Mouse (Mus musculus): Measurements from ENCODE around the gene Alpi.

DNA sequence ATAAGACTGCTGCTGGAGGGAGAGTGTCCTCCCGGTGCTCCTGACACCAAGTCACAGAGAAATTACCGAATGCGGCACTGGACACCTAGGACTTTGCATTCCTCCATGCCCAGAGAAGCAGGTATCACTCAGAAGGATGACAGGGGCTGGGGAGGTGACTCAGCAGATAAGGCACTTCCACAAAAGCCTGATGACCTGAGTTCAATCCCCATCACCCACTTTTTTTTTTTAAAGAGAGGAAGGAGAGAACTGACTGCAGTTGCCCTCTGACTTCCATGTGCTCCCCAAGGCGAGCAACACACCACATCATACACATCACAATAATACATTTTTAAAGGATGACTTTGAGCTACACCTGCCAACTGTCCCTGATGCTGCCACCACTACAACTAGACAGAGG lies 44.3 kb downstream of the Alpi start:
- TF ChIP-seq CTCF (IDR thresholded peaks at IDR 0.05; ENCODE audit: low read depth, low read length) = no peak
- no peak for TF ChIP-seq POLR2A (IDR thresholded peaks at IDR 0.05; ENCODE audit: extremely low read depth, insufficient read depth, low read length)
